Mouse (Mus musculus): ENCODE data around the gene Fut8. TPM values are rescaled to one million over a fixed set of nuclear protein-coding genes. Genes with fewer than 3 reads are reported as not detected.

Gene Fut8
- total RNA-seq (2014; rRNA removed) (58.5 and 70.7 TPM in 2 replicates), polyA plus RNA-seq (2015; fragmentation: Nextera tagmentation; extraction: Ambion mirVana) (70.3 and 71.3 TPM in 2 replicates)

GRCm38 (mm10) chr12:77237950-77238530 is at the start of gene Fut8:
Gene Fut8 (plus strand): TSS chr12:77238125.
- no peak for TF ChIP-seq CTCF (IDR thresholded peaks at IDR 0.05; ENCODE audit: low read depth)
- under 1% methylated on average over 44 of the region's 46 CpGs for WGBS
- peak within 1 kb of the TSS; percentile 97 for H3K27ac ChIP-seq

GRCm38 (mm10) chr12:77189161-77189560 is 48.8 kb upstream of the Fut8 start:
- ATAC-seq (no peak), DNase-seq (ENCODE audit: low spot score) (no peak)
- Histone ChIP-seq H3K4me3 (ENCODE audit: low read length) (no peak overlapping the region), H3K9ac (replicated peaks; ENCODE audit: low read length) (no peak overlapping the region), H3K4me1 (ENCODE audit: insufficient read depth, low read length) (no peaks in the 10 kb centered on the region), H3K27ac (no peak overlapping the region), H3K9me3 (ENCODE audit: low read length) (no peaks in the 10 kb centered on the region), H3K27me3 (ENCODE audit: insufficient read depth, low read length) (no peaks in the 10 kb centered on the region), H3K36me3 (ENCODE audit: insufficient read depth, low read length) (no peaks in the 10 kb centered on the region), H3K4me2 (ENCODE audit: low read depth, low read length) (no peak overlapping the region)
- TF ChIP-seq CTCF (IDR thresholded peaks at IDR 0.05; ENCODE audit: low read depth) = no peak
- WGBS = 60% methylated on average over 4 of the region's 4 CpGs

More at GRCm38 (mm10) chr12:77237950-77238530, at the start of gene Fut8:
- H3K27me3 ChIP-seq (ENCODE audit: insufficient read depth, low read length) = no peaks in the 10 kb centered on the region
- peak; percentile 71 for ATAC-seq
- H3K36me3 ChIP-seq (ENCODE audit: insufficient read depth, low read length) = no peaks in the 10 kb centered on the region
- H3K4me3 ChIP-seq (ENCODE audit: low read length) = peak within 1 kb of the TSS; percentile 94
- peak; percentile 91 for DNase-seq (ENCODE audit: low spot score)
- H3K4me2 ChIP-seq (ENCODE audit: low read depth, low read length) = peak within 1 kb of the TSS; percentile 86
- H3K4me1 ChIP-seq (ENCODE audit: insufficient read depth, low read length) = no peaks in the 10 kb centered on the region
- H3K9me3 ChIP-seq (ENCODE audit: low read length) = no peaks in the 10 kb centered on the region
- H3K9ac ChIP-seq (replicated peaks; ENCODE audit: low read length) = peak within 1 kb of the TSS; percentile 94

- ATAC-seq (no peak), DNase-seq (ENCODE audit: low spot score) (no peak)
- H3K4me3 ChIP-seq (ENCODE audit: low read length) = no peak overlapping the region
- no peaks in the 10 kb centered on the region for H3K4me1 ChIP-seq (ENCODE audit: insufficient read depth, low read length)
- no peaks in the 10 kb centered on the region for H3K36me3 ChIP-seq (ENCODE audit: insufficient read depth, low read length)
- H3K4me2 ChIP-seq (ENCODE audit: low read depth, low read length) = no peak overlapping the region
- H3K9ac ChIP-seq (replicated peaks; ENCODE audit: low read length) = no peak overlapping the region
- no peak overlapping the region for H3K27ac ChIP-seq
- H3K27me3 ChIP-seq (ENCODE audit: insufficient read depth, low read length) = no peaks in the 10 kb centered on the region
- WGBS = 93% methylated on average over 3 of the region's 3 CpGs
- no peaks in the 10 kb centered on the region for H3K9me3 ChIP-seq (ENCODE audit: low read length)
- no peak for TF ChIP-seq CTCF (IDR thresholded peaks at IDR 0.05; ENCODE audit: low read depth)
These were observed 47.9 kb upstream of the Fut8 start for GRCm38 (mm10) chr12:77189933-77190446.

GRCm38 (mm10) chr12:77191478-77192271 is 46.2 kb upstream of the Fut8 start:
- H3K4me2 ChIP-seq (ENCODE audit: low read depth, low read length) = no peak overlapping the region
- no peaks in the 10 kb centered on the region for H3K36me3 ChIP-seq (ENCODE audit: insufficient read depth, low read length)
- H3K27me3 ChIP-seq (ENCODE audit: insufficient read depth, low read length) = no peaks in the 10 kb centered on the region
- no peak overlapping the region for H3K9ac ChIP-seq (replicated peaks; ENCODE audit: low read length)
- H3K27ac ChIP-seq = no peak overlapping the region
- TF ChIP-seq CTCF (IDR thresholded peaks at IDR 0.05; ENCODE audit: low read depth) = no peak
- DNase-seq (ENCODE audit: low spot score) (no peak), ATAC-seq (no peak)
- H3K9me3 ChIP-seq (ENCODE audit: low read length) = no peaks in the 10 kb centered on the region
- H3K4me1 ChIP-seq (ENCODE audit: insufficient read depth, low read length) = no peaks in the 10 kb centered on the region
- H3K4me3 ChIP-seq (ENCODE audit: low read length) = no peak overlapping the region
- WGBS = 93% methylated on average over 9 of the region's 9 CpGs

- no peak for TF ChIP-seq CTCF (IDR thresholded peaks at IDR 0.05; ENCODE audit: low read depth)
- Histone ChIP-seq H3K9ac (replicated peaks; ENCODE audit: low read length) (no peak overlapping the region), H3K4me3 (ENCODE audit: low read length) (no peak overlapping the region), H3K9me3 (ENCODE audit: low read length) (no peaks in the 10 kb centered on the region), H3K27me3 (ENCODE audit: insufficient read depth, low read length) (no peaks in the 10 kb centered on the region), H3K4me2 (ENCODE audit: low read depth, low read length) (no peak overlapping the region), H3K4me1 (ENCODE audit: insufficient read depth, low read length) (no peaks in the 10 kb centered on the region), H3K27ac (no peak overlapping the region), H3K36me3 (ENCODE audit: insufficient read depth, low read length) (no peaks in the 10 kb centered on the region)
- DNase-seq (ENCODE audit: low spot score) (no peak), ATAC-seq (no peak)
- 88% methylated on average over 3 of the region's 3 CpGs for WGBS
These were observed 45.2 kb upstream of the Fut8 start for GRCm38 (mm10) chr12:77192714-77193113.

- Histone ChIP-seq H3K27me3 (ENCODE audit: insufficient read depth, low read length) (no peaks in the 10 kb centered on the region), H3K4me1 (ENCODE audit: insufficient read depth, low read length) (no peaks in the 10 kb centered on the region), H3K9ac (replicated peaks; ENCODE audit: low read length) (no peak overlapping the region), H3K4me3 (ENCODE audit: low read length) (no peak overlapping the region), H3K36me3 (ENCODE audit: insufficient read depth, low read length) (no peaks in the 10 kb centered on the region), H3K27ac (no peak overlapping the region), H3K9me3 (ENCODE audit: low read length) (no peaks in the 10 kb centered on the region), H3K4me2 (ENCODE audit: low read depth, low read length) (no peak overlapping the region)
- ATAC-seq (no peak), DNase-seq (ENCODE audit: low spot score) (no peak)
- TF ChIP-seq CTCF (IDR thresholded peaks at IDR 0.05; ENCODE audit: low read depth) = no peak
- WGBS = 84% methylated on average over 4 of the region's 4 CpGs
These were observed 44.7 kb upstream of the Fut8 start for GRCm38 (mm10) chr12:77193225-77193716.
